Mouse (Mus musculus) intestine, embryonic 16.5 days (tissue): ENCODE measurements around the gene Cobl. TPM values are rescaled to one million over a fixed set of nuclear protein-coding genes. Genes with fewer than 3 reads are reported as not detected.
A peak's percentile ranks its signal among the peaks of the same experiment; 100 is the strongest.

Experiments used
- ATAC-seq: fragments of 200-750 bp; cut with Nextera tagmentation; 2 replicates; pipeline ENCODE4 v1.8.0; 2017; ENCODE audit warnings: moderate TSS enrichment, moderate library complexity
- H3K27ac ChIP-seq: fragments of 300-500 bp; sonication (generic); 2 replicates; pipeline ENCODE4 v1.5.1; 2014; ENCODE audit warnings: mild to moderate bottlenecking, low read length
- H3K27me3 ChIP-seq: fragments of 300-500 bp; sonication (generic); replicated peaks from 2 replicates; pipeline ENCODE4 v1.6.1; 2014; ENCODE audit warnings: low read length, control low read depth, mixed read lengths; ENCODE audit not compliant: control insufficient read depth, insufficient read depth
- H3K36me3 ChIP-seq: fragments of 300-500 bp; sonication (generic); 2 replicates; pipeline ENCODE4 v1.6.1; 2014; ENCODE audit warnings: low read length, control low read depth; ENCODE audit not compliant: control insufficient read depth, insufficient read depth
- H3K4me1 ChIP-seq: fragments of 300-500 bp; sonication (generic); 2 replicates; pipeline ENCODE4 v1.6.1; 2014; ENCODE audit warnings: low read length, control low read depth, mixed read lengths; ENCODE audit not compliant: control insufficient read depth, insufficient read depth
- H3K4me2 ChIP-seq: fragments of 300-500 bp; sonication (generic); 2 replicates; pipeline ENCODE4 v1.6.1; 2014; ENCODE audit warnings: low read depth, low read length, control low read depth
- H3K4me3 ChIP-seq: fragments of 300-500 bp; sonication (generic); 2 replicates; pipeline ENCODE4 v1.5.1; 2014; ENCODE audit warnings: mild to moderate bottlenecking, low read length
- H3K9ac ChIP-seq: fragments of 300-500 bp; sonication (generic); 2 replicates; pipeline ENCODE4 v1.6.1; 2014; ENCODE audit warnings: low read depth, low read length
- H3K9me3 ChIP-seq: fragments of 300-500 bp; sonication (generic); 2 replicates; pipeline ENCODE4 v1.6.1; 2016; ENCODE audit warnings: low read length, control low read depth; ENCODE audit not compliant: control insufficient read depth
- WGBS: fragments of 180-500 bp; shearing (Covaris S2); extraction: QIAGEN DNeasy Blood & Tissue Kit; methylation state at CpG from one replicate; pipeline ENCODE4 v1.1.7; 2014; 5-methylcytosine and 5-hydroxymethylcytosine counted together
- polyA plus RNA-seq: library from polyadenylated mRNA; unstranded; fragments of >200 nt; fragmentation: Nextera tagmentation; extraction: Ambion mirVana; gene quantifications from 2 replicates; pipeline ENCODE4 v1.2.1, GENCODE M21; 2015

Gene Cobl
- polyA plus RNA-seq, 1 experiment from 2014 or later: 7.4 TPM

DNA sequence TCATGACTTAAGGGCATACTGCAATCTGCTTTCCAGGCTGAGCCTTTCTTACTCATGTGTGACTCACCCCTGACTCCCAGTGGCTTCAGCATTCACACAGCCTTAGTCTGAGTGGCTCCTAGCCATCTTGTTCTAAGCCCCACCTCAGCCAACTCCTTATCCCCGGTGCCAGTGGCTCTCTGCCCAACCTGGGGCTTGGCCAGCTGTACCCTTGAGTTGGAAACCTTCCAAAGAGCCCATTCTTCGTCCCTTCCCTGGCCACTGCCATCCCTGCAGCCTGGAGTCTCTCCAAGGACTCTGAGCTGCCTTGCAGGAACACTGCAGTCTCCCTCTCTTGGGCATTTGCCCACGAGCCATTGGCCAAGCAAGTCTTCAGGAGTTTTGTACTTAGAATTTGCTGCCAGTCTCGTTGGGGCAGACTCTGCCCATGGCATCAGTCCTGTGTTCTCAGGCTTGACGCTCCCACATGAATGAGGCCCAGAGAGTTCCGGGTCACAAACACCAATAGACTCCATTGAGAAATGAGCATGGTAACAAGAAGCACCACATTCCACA is 233.2 kb downstream of the Cobl start:
- Histone ChIP-seq H3K27ac (no peak overlapping the region), H3K4me2 (no peak overlapping the region), H3K9me3 (no peaks in the 10 kb centered on the region), H3K4me1 (no peaks in the 10 kb centered on the region), H3K4me3 (no peak overlapping the region), H3K36me3 (no peaks in the 10 kb centered on the region), H3K9ac (no peak overlapping the region), H3K27me3 (no peaks in the 10 kb centered on the region)
- no peak for ATAC-seq
- WGBS: 73% methylated on average over 6 of the region's 6 CpGs

GRCm38 (mm10) chr11:12229411-12229810 is 235.3 kb downstream of the Cobl start:
- WGBS: 70% methylated on average over 7 of the region's 7 CpGs
- no peaks in the 10 kb centered on the region; the same call in 1 of the 2 replicates for H3K27me3 ChIP-seq
- no peaks in the 10 kb centered on the region for H3K4me1 ChIP-seq
- no peak overlapping the region for H3K27ac ChIP-seq
- no peaks in the 10 kb centered on the region for H3K36me3 ChIP-seq
- no peak for ATAC-seq
- H3K9me3 ChIP-seq: no peaks in the 10 kb centered on the region
- no peak overlapping the region for H3K4me2 ChIP-seq
- no peak overlapping the region for H3K4me3 ChIP-seq
- H3K9ac ChIP-seq: no peak overlapping the region

- H3K4me1 ChIP-seq: no peaks in the 10 kb centered on the region
- H3K27me3 ChIP-seq: no peaks in the 10 kb centered on the region; the same call in 1 of the 2 replicates
- WGBS: 84% methylated on average over 3 of the region's 3 CpGs
- H3K4me2 ChIP-seq: no peak overlapping the region
- H3K9ac ChIP-seq: no peak overlapping the region
- H3K4me3 ChIP-seq: no peak overlapping the region
- no peaks in the 10 kb centered on the region for H3K36me3 ChIP-seq
- no peak overlapping the region for H3K27ac ChIP-seq
- no peak for ATAC-seq
- no peaks in the 10 kb centered on the region for H3K9me3 ChIP-seq
Observed at GRCm38 (mm10) chr11:12227343-12227742, 237.4 kb downstream of the Cobl start.

- no peaks in the 10 kb centered on the region for H3K36me3 ChIP-seq
- ATAC-seq: no peak
- 57% methylated on average over 4 of the region's 4 CpGs for WGBS
Observed at GRCm38 (mm10) chr11:12219594-12220530, 244.9 kb downstream of the Cobl start.

GRCm38 (mm10) chr11:12216897-12217296 is 247.9 kb downstream of the Cobl start:
- no peaks in the 10 kb centered on the region for H3K36me3 ChIP-seq
- no peaks in the 10 kb centered on the region for H3K27me3 ChIP-seq
- no peaks in the 10 kb centered on the region for H3K9me3 ChIP-seq
- no peak overlapping the region for H3K27ac ChIP-seq
- H3K9ac ChIP-seq: no peak overlapping the region
- no peak for ATAC-seq
- no peaks in the 10 kb centered on the region for H3K4me1 ChIP-seq
- WGBS: 84% methylated on average over 1 of the region's 1 CpGs
- H3K4me3 ChIP-seq: no peak overlapping the region
- H3K4me2 ChIP-seq: no peak overlapping the region

More at GRCm38 (mm10) chr11:12219594-12220530, 244.9 kb downstream of the Cobl start:
- Histone ChIP-seq H3K27ac (no peak overlapping the region), H3K4me2 (no peak overlapping the region), H3K4me3 (no peak overlapping the region), H3K9ac (no peak overlapping the region), H3K4me1 (no peaks in the 10 kb centered on the region), H3K9me3 (no peaks in the 10 kb centered on the region), H3K27me3 (no peaks in the 10 kb centered on the region; the same call in 1 of the 2 replicates)

GRCm38 (mm10) chr11:12215582-12215981 is 249.2 kb downstream of the Cobl start:
- Histone ChIP-seq H3K4me3 (no peak overlapping the region), H3K27me3 (no peaks in the 10 kb centered on the region), H3K27ac (no peak overlapping the region), H3K9me3 (no peaks in the 10 kb centered on the region), H3K4me1 (no peaks in the 10 kb centered on the region), H3K4me2 (no peak overlapping the region), H3K9ac (no peak overlapping the region), H3K36me3 (no peaks in the 10 kb centered on the region)
- WGBS: 67% methylated on average over 1 of the region's 1 CpGs
- ATAC-seq: no peak

- WGBS: 77% methylated on average over 2 of the region's 2 CpGs
- Histone ChIP-seq H3K4me2 (no peak overlapping the region), H3K4me1 (no peaks in the 10 kb centered on the region), H3K4me3 (no peak overlapping the region), H3K27me3 (no peaks in the 10 kb centered on the region), H3K9ac (no peak overlapping the region), H3K27ac (no peak overlapping the region), H3K9me3 (no peaks in the 10 kb centered on the region), H3K36me3 (no peaks in the 10 kb centered on the region)
- no peak for ATAC-seq
Observed at GRCm38 (mm10) chr11:12208574-12208973, 256.2 kb downstream of the Cobl start.

DNA sequence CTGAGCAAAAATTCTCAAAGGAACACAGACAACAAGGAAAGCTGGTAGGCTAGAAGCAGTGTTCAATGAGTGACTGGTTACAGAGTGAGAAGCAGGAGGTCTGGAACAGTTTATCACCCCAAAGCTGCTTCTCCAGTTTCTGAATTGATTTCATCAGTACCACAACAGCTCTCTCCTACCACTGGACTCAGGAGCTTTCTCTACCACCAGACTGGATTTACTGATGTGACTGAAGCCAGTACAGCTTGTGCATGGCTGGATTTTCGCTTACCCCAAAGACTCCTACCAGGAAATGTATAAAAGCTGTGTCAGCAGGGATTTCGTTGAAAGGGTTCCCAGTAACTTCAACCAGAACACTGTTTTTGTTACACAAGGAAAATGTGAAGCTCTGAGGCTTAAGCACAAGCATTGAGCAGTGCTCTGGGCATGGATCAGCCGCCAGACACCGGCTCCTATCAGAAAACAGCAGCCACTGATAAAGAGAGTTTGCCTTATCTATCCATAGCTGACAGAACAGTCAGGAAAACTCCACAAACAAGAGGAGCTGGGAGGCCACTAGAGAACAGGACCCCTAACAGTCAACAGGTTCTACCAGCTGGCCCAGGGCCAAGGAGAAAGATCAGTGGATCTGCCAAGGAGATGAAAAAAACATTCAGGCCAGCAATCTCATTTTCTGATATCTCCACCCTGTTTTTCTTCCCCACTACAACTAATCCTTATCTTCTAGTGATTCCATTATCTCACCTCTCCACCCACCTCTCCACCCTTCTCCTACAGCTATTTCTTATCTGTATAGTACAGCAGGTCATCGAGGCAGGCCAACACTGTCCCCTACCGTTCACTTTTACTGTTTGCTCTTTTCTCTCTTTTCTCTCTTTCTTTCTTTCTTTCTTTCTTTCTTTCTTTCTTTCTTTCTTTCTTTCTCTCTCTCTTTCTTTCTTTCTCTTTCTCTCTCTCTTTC is 259.3 kb downstream of the Cobl start:
- Histone ChIP-seq H3K36me3 (no peaks in the 10 kb centered on the region), H3K9me3 (no peaks in the 10 kb centered on the region), H3K4me2 (no peak overlapping the region), H3K4me1 (no peaks in the 10 kb centered on the region), H3K27ac (no peak overlapping the region), H3K9ac (no peak overlapping the region), H3K4me3 (no peak overlapping the region), H3K27me3 (no peaks in the 10 kb centered on the region)
- ATAC-seq: peak; percentile 97
- WGBS: 47% methylated on average over 6 of the region's 6 CpGs

DNA sequence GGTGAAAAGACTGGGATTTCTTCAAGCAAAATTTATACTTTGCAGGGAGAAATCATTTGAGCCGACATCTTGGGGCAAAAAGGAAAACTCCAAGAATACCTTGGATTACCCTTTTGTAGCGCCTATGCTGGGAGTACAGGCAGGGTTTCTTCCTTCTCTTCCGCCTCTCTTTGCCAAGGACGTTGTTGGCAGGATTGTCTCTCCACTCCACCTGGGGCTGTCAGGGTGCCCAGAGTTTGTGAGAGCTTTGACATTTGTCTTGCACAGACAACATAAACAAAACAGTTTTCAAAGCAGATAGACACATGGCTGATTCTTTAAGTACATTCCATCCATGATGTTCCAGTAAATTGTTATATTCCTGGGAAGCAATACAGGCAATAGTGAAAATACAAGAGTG is 265.3 kb downstream of the Cobl start:
- ATAC-seq: no peak
- Histone ChIP-seq H3K9ac (no peak overlapping the region), H3K36me3 (no peaks in the 10 kb centered on the region), H3K4me1 (no peaks in the 10 kb centered on the region), H3K9me3 (no peaks in the 10 kb centered on the region), H3K4me2 (no peak overlapping the region), H3K4me3 (no peak overlapping the region), H3K27me3 (no peaks in the 10 kb centered on the region), H3K27ac (no peak overlapping the region)
- whole genome bisulfite sequencing: 86% methylated on average over 4 of the region's 4 CpGs
